Mouse (Mus musculus) lung, postnatal 25 days (tissue): Measurements from ENCODE around the gene Pex10.

Experiments
- DNase-seq: peaks from one replicate; pipeline ENCODE4 v3.0.0; 2022; ENCODE audit warnings: low spot score

Pex10 gene

GRCm38 (mm10) chr4:155093431-155094149 lies 26.8 kb downstream of the Pex10 start:
- no peak for DNase-seq

DNA sequence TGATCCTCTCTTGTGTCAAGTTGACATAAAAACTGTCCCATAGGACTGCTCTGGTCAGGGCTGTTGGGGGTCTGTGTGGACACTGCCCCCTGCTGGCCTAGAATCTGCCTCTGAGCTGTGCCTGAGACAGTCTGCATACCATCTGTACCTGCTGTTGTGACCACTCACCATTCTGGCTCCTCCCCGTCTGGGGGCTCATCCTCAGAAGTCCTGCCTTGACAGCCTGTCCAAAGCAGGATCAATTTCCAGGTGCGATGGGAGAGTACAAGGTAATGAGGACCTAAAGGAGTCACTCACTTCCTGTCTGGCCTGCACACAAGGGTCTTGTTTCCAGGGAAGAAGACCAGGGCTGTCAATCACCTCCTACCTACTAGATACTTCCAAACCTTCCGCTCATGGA lies 27.7 kb downstream of the Pex10 start:
- peak; percentile 42 for DNase-seq

- DNase-seq, result peak; percentile 88
Measured at GRCm38 (mm10) chr4:155095238-155095900, 28.6 kb downstream of the Pex10 start.

GRCm38 (mm10) chr4:155095967-155096366 lies 29.2 kb downstream of the Pex10 start:
- DNase-seq, result no peak

- no peak for DNase-seq
Measured at GRCm38 (mm10) chr4:155097452-155097851, 30.6 kb downstream of the Pex10 start.

DNA sequence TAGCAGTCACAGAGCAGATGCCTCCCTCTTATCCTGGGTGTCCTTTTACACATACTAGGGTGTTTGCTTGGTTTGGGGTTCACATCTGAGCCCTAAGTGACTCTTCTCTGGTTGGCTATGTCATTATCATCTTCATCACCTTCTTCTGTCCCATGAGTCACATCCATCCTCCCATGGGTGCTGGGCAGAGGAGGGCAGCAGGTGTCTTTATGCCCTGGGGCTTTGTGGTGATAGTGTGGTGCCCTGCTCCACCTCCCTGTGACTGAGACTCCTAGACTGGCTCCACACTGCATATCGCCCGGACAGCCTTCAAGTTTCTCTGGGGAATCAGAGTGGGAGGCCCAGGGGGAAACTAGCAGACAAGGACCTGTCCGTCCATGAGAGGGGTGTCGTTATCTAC lies 31.8 kb downstream of the Pex10 start:
- DNase-seq, result no peak

GRCm38 (mm10) chr4:155107886-155108285 lies 41.1 kb downstream of the Pex10 start:
- DNase-seq, result no peak

- no peak for DNase-seq
Measured at GRCm38 (mm10) chr4:155109471-155109870, 42.7 kb downstream of the Pex10 start.

DNA sequence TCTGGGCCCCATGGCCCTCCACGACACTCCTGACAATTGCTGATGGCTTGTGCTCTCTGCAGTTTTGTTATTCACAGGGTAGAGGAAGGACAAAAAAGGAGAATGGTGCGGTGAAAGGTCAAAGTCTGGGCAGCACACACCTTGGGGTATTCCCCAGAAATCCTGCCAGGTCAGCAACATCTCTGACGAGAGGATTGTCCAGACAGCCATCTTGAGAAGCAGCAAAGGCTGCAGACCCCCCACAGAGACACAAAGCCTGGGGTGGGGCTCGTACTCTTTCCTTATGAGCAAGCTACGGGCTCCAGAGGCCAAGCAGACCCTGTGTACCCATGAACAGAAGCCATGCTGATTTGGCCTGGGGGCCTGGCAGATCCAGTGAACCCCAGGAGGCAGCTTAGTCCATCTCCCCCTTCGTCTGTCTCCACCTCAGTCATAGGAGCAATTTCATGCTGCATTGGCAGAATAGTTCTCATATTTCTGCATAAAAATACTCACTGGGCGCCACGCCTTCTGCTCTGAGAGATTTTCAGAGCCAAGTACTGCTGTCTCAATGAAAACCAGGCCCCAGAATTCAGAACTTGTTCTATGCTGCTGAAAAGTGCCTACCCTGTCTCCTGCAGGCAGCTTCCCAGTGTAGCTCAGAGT lies 47.1 kb downstream of the Pex10 start:
- DNase-seq, result peak; percentile 41

DNA sequence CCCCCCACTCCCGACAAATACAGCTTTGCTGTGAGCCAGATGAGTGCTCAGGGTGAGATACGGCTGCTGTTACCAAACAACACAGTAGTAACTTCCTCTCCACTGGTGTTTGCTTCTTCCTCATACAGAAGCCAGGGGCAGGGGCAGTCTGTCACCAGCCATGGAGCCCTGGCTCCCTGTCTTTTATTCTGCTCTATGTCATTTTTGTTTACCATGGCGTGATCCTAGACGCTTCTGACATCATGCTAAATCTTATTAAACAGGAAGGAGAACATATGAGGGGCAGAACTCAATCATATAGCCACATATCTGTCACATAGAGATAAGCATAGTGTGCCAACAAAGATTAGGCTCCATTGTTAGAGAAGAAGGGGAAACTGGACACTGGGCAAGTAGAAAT lies 49.8 kb downstream of the Pex10 start:
- no peak for DNase-seq

GRCm38 (mm10) chr4:155117396-155117978 lies 50.7 kb downstream of the Pex10 start:
- no peak for DNase-seq

GRCm38 (mm10) chr4:155118278-155118677 lies 51.5 kb downstream of the Pex10 start:
- no peak for DNase-seq

GRCm38 (mm10) chr4:155120038-155120437 lies 53.2 kb downstream of the Pex10 start:
- no peak for DNase-seq

- no peak for DNase-seq
Measured at GRCm38 (mm10) chr4:155120583-155120982, 53.8 kb downstream of the Pex10 start.

- DNase-seq, result no peak
Measured at GRCm38 (mm10) chr4:155121222-155121621, 54.4 kb downstream of the Pex10 start.
